Mouse (Mus musculus): Measurements from ENCODE around the gene Ankrd12.

DNA sequence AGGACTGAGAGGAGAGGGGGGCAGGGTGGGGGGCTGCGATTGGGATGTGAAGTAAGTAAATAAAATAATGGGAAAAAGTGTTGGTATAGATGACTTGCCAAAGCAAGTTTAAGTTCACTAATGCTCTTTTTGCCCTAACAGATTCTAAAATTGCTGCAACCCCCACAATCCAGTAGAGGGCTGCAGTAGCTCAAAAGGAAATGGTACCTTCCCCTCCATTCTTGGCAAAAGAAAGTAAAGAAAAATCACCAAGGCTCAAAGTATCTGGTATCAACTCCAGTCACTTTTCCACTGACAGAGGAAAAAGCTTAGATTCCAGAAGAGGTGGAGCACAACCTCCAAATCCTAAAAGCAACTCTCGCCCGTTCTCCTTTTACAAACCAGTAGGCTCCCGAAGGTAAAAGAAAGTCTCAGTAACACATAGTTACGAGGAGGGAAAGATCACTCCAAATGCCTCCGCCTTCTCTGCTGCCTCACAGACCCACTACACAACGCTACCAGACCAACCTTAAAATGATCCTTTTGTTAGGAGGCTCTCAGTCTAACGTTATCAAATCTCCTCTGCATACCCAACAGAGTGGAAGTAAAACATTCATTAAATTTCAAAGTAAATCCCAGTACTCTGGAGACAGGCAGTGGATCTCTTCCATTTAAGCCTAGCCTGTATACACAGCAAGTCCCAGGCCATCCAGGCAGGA lies 15.5 kb downstream of the Ankrd12 start:
- no peak for TF ChIP-seq GATA1 (IDR thresholded peaks at IDR 0.05; ENCODE audit: low read length)
- TF ChIP-seq TAL1 (IDR thresholded peaks at IDR 0.05; ENCODE audit: low read length) = no peak

All from erythroblast, embryonic 14.5 days (primary cell).